Mouse (Mus musculus): ENCODE data around the gene Ntf3. TPM values are rescaled to one million over a fixed set of nuclear protein-coding genes. Genes with fewer than 3 reads are reported as not detected.

Gene Ntf3
- polyA plus RNA-seq, 1 experiment from 2014 or later = 8.0 TPM

- Histone ChIP-seq H3K36me3 (no peaks in the 10 kb centered on the region), H3K9me3 (replicated peaks) (no peaks in the 10 kb centered on the region), H3K27me3 (peaks cover 30% of the 10 kb centered on the region), H3K4me1 (replicated peaks) (peaks cover 41% of the 10 kb centered on the region), H3K4me2 (0 out of 2 replicates have a peak overlapping the region, but pooled peaks have one; percentile 88), H3K4me3 (no peak overlapping the region), H3K27ac (no peak overlapping the region), H3K9ac (no peak overlapping the region)
- WGBS = 23% methylated on average over 3 of the region's 3 CpGs
- no peak for ATAC-seq (replicated peaks; ENCODE audit: insufficient number of reproducible peaks, insufficient read depth, low FRiP score, low read depth)
These were observed 1.0 kb upstream of the Ntf3 start for GRCm38 (mm10) chr6:126167731-126168130.

DNA sequence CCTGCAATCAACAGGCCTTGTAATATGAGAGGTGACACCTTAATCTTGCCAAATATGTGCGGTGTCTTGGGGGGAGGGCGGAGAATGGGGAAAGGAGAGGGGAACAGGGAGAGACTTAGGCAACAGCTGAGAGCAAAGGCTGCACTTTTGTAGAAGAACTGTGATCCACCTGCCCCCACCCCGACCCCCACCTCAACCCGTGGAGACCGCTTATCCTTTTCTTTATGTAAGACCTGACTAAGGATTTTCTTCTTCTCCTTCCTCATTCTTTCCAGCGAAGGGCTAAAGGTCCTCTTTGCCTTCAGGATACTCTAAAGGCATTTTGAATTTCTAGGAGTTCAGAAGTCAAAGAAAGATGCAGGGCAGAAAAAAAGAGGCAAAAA, 489 bp upstream of the Ntf3 start:
- peak overlapping the region; percentile 88 for H3K4me2 ChIP-seq
- H3K4me1 ChIP-seq (replicated peaks) = peaks cover 46% of the 10 kb centered on the region
- WGBS = 11% methylated on average over 6 of the region's 6 CpGs
- ATAC-seq (replicated peaks; ENCODE audit: insufficient number of reproducible peaks, insufficient read depth, low FRiP score, low read depth) = no peak
- peak overlapping the region; percentile 40 for H3K4me3 ChIP-seq
- peaks cover 30% of the 10 kb centered on the region for H3K27me3 ChIP-seq
- H3K36me3 ChIP-seq = no peaks in the 10 kb centered on the region
- no peaks in the 10 kb centered on the region for H3K9me3 ChIP-seq (replicated peaks)
- peak overlapping the region; percentile 25; the same call in 1 of the 2 replicates for H3K27ac ChIP-seq
- H3K9ac ChIP-seq = no peak overlapping the region; the same call in 1 of the 2 replicates

DNA sequence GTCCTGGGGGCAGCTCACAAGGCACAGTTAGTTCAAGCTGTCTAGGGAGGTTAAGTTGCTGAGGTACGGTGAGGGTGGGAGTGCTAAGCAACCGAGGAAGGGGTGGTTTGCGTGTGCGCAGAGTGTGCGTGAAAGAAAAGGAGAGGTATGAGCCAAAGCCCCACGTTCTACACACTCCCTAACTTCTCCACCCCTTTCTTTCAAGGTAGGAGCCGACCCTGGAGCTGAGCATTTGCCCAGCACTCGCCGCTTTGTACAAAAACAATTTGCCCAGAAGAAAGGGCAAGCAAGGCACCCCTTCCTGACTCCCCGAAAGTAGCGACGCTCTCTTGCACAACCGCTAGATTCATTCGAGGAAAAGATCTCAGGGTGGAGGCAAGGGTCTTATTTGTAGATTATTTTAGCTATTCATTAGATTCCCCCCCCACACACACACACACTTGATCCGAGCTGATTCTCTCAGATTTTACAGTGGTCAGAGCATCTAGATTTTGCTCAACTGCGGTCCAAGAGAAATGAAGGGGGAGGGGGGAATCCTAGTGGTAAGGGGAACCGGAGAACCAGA, 1.0 kb downstream of the Ntf3 start:
- Histone ChIP-seq H3K9ac (peak overlapping the region; percentile 14; the same call in 1 of the 2 replicates), H3K4me2 (peak overlapping the region; percentile 88), H3K27ac (no peak overlapping the region), H3K27me3 (peaks cover 30% of the 10 kb centered on the region), H3K4me3 (peak overlapping the region; percentile 40), H3K4me1 (replicated peaks) (peaks cover 56% of the 10 kb centered on the region), H3K9me3 (replicated peaks) (no peaks in the 10 kb centered on the region), H3K36me3 (no peaks in the 10 kb centered on the region)
- WGBS = 21% methylated on average over 17 of the region's 17 CpGs
- ATAC-seq (replicated peaks; ENCODE audit: insufficient number of reproducible peaks, insufficient read depth, low FRiP score, low read depth) = no peak

GRCm38 (mm10) chr6:126164781-126165180, 1.9 kb downstream of the Ntf3 start:
- H3K4me2 ChIP-seq = peak overlapping the region; percentile 88
- H3K36me3 ChIP-seq = no peaks in the 10 kb centered on the region
- WGBS = 1% methylated on average over 27 of the region's 27 CpGs
- H3K27me3 ChIP-seq = peaks cover 30% of the 10 kb centered on the region
- peak overlapping the region; percentile 57 for H3K4me3 ChIP-seq
- peaks cover 63% of the 10 kb centered on the region for H3K4me1 ChIP-seq (replicated peaks)
- no peak for ATAC-seq (replicated peaks; ENCODE audit: insufficient number of reproducible peaks, insufficient read depth, low FRiP score, low read depth)
- H3K9me3 ChIP-seq (replicated peaks) = no peaks in the 10 kb centered on the region
- peak overlapping the region; percentile 59 for H3K9ac ChIP-seq
- peak overlapping the region; percentile 6; the same call in 1 of the 2 replicates for H3K27ac ChIP-seq

GRCm38 (mm10) chr6:126163861-126164755, 2.6 kb downstream of the Ntf3 start:
- Histone ChIP-seq H3K27me3 (peaks cover 30% of the 10 kb centered on the region), H3K4me1 (replicated peaks) (peaks cover 70% of the 10 kb centered on the region), H3K36me3 (no peaks in the 10 kb centered on the region), H3K4me2 (peak overlapping the region; percentile 88), H3K9me3 (replicated peaks) (no peaks in the 10 kb centered on the region), H3K4me3 (peak overlapping the region; percentile 57), H3K27ac (peak overlapping the region; percentile 71), H3K9ac (peak overlapping the region; percentile 59)
- ATAC-seq (replicated peaks; ENCODE audit: insufficient number of reproducible peaks, insufficient read depth, low FRiP score, low read depth) = no peak
- 1% methylated on average over 40 of the region's 41 CpGs for whole genome bisulfite sequencing

GRCm38 (mm10) chr6:126163181-126163621, 3.5 kb downstream of the Ntf3 start:
- peak overlapping the region; percentile 57 for H3K4me3 ChIP-seq
- H3K9me3 ChIP-seq (replicated peaks) = no peaks in the 10 kb centered on the region
- ATAC-seq (replicated peaks; ENCODE audit: insufficient number of reproducible peaks, insufficient read depth, low FRiP score, low read depth) = peak; percentile 56
- H3K27me3 ChIP-seq = peaks cover 30% of the 10 kb centered on the region
- WGBS = under 1% methylated on average over 25 of the region's 25 CpGs
- peak overlapping the region; percentile 59 for H3K9ac ChIP-seq
- H3K4me2 ChIP-seq = peak overlapping the region; percentile 88
- H3K27ac ChIP-seq = peak overlapping the region; percentile 71
- H3K36me3 ChIP-seq = no peaks in the 10 kb centered on the region; the same call in 1 of the 2 replicates
- peaks cover 71% of the 10 kb centered on the region for H3K4me1 ChIP-seq (replicated peaks)

DNA sequence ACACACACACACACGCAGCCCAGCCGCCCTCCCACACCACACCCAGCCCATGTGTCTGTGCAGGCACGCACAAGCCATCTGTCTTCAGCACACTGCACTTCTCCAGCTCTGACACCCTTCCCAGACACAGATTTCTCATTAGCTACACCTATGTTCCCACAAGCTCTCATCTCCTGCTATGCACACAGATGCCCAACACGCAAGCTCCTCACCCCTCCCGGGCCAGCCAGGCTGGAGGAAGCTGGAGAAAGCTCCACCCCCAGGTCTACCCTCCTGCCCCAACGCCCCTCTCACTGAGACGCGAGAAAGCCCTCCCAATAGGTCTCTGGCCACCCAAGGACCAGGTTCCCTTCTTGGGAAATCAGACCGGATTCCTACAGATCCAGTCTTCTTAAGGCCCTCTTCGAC, 4.4 kb downstream of the Ntf3 start:
- WGBS = 8% methylated on average over 10 of the region's 10 CpGs
- Histone ChIP-seq H3K4me1 (replicated peaks) (peaks cover 71% of the 10 kb centered on the region), H3K9me3 (replicated peaks) (no peaks in the 10 kb centered on the region), H3K9ac (peak overlapping the region; percentile 59), H3K27ac (peak overlapping the region; percentile 71), H3K27me3 (peaks cover 30% of the 10 kb centered on the region), H3K4me2 (peak overlapping the region; percentile 88), H3K4me3 (peak overlapping the region; percentile 57), H3K36me3 (no peaks in the 10 kb centered on the region; the same call in 1 of the 2 replicates)
- ATAC-seq (replicated peaks; ENCODE audit: insufficient number of reproducible peaks, insufficient read depth, low FRiP score, low read depth) = no peak; the same call in 1 of the 2 replicates

DNA sequence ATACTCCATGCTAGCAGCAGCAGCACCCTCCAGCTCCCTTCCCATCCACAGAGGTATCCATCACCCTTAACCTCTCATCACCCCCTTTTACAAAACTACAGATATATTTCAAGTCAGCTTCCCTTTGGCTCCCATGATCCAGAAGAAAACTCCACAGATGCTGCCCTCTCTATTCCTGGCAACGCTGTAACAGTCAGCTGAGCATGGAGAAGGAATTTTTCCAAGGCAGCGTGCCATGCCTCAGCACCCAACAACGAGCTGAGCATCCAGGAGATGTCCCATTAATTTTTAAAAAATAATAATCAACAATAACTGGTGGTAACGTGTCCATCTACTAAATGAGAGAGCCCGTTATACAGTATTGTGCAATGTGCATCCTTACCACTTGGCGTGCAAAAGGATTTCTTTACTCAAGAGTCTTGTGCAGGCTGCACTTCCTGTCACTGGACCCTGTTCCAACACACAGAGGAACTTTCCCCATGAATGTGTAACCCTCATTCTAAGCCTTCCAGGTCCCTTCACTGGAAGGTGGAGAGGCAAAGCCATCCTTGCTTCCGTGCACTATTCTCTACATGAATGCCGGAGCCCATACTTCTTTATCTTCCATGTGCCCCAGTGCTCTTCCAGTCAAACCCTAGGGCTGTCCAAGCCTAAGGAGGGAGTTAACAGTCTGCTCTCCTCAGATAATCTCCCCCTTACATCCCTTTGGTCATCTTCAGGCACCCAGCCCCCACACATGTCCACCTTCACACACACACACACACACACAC, 5.0 kb downstream of the Ntf3 start:
- Histone ChIP-seq H3K4me2 (peak overlapping the region; percentile 88), H3K4me1 (replicated peaks) (peaks cover 66% of the 10 kb centered on the region), H3K36me3 (no peaks in the 10 kb centered on the region; the same call in 1 of the 2 replicates), H3K9ac (no peak overlapping the region), H3K4me3 (peak overlapping the region; percentile 57; the same call in 1 of the 2 replicates), H3K27ac (0 out of 2 replicates have a peak overlapping the region, but pooled peaks have one; percentile 71), H3K9me3 (replicated peaks) (no peaks in the 10 kb centered on the region), H3K27me3 (peaks cover 30% of the 10 kb centered on the region)
- no peak for ATAC-seq (replicated peaks; ENCODE audit: insufficient number of reproducible peaks, insufficient read depth, low FRiP score, low read depth)
- WGBS = 45% methylated on average over 8 of the region's 8 CpGs

DNA sequence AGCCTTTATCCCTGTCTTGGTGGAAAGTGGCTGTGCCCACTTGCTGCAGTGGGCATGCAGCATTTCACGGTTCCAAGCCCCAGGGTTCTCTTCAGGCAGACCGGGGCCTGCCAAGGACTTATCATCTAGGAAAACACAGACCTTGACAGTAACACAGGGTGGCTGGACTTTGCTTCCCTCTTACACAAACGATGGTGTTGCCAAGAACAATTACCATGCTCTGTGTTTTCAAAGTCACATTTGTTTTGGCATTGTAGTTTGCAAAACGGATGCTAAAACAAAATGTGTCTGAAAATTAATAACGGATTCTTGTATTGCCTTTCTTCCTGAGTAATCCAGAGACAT, 6.7 kb downstream of the Ntf3 start:
- H3K27me3 ChIP-seq = peaks cover 17% of the 10 kb centered on the region
- peak overlapping the region; percentile 23 for H3K27ac ChIP-seq
- H3K4me2 ChIP-seq = no peak overlapping the region
- no peak overlapping the region for H3K9ac ChIP-seq
- no peaks in the 10 kb centered on the region; the same call in 1 of the 2 replicates for H3K36me3 ChIP-seq
- no peak overlapping the region for H3K4me3 ChIP-seq
- WGBS = 31% methylated on average over 5 of the region's 5 CpGs
- H3K9me3 ChIP-seq (replicated peaks) = no peaks in the 10 kb centered on the region
- no peak for ATAC-seq (replicated peaks; ENCODE audit: insufficient number of reproducible peaks, insufficient read depth, low FRiP score, low read depth)
- peaks cover 53% of the 10 kb centered on the region for H3K4me1 ChIP-seq (replicated peaks)

GRCm38 (mm10) chr6:126159279-126160066, 7.2 kb downstream of the Ntf3 start:
- no peak overlapping the region for H3K9ac ChIP-seq
- H3K9me3 ChIP-seq (replicated peaks) = no peaks in the 10 kb centered on the region
- H3K4me2 ChIP-seq = no peak overlapping the region
- H3K4me3 ChIP-seq = no peak overlapping the region
- peaks cover 11% of the 10 kb centered on the region for H3K27me3 ChIP-seq
- H3K4me1 ChIP-seq (replicated peaks) = peaks cover 49% of the 10 kb centered on the region
- H3K36me3 ChIP-seq = no peaks in the 10 kb centered on the region; the same call in 1 of the 2 replicates
- no peak for ATAC-seq (replicated peaks; ENCODE audit: insufficient number of reproducible peaks, insufficient read depth, low FRiP score, low read depth)
- WGBS = 78% methylated on average over 13 of the region's 13 CpGs
- H3K27ac ChIP-seq = peak overlapping the region; percentile 23

Data from heart, embryonic 15.5 days (tissue).